Mouse (Mus musculus) midbrain, embryonic 15.5 days (tissue): Measurements from ENCODE around the gene Dyrk1a. TPM values are rescaled to one million over a fixed set of nuclear protein-coding genes. Genes with fewer than 3 reads are reported as not detected.

Experiments used
- ATAC-seq: fragments of 200-750 bp; cut with Nextera tagmentation; replicated peaks from 2 replicates; pipeline ENCODE4 v1.8.0; 2017; ENCODE audit warnings: moderate TSS enrichment
- H3K27ac ChIP-seq: fragments of 300-500 bp; sonication (generic); 2 replicates; pipeline ENCODE4 v1.5.1; 2015; ENCODE audit warnings: mild to moderate bottlenecking, inconsistent platforms
- H3K27me3 ChIP-seq: fragments of 300-500 bp; sonication (generic); replicated peaks from 2 replicates; pipeline ENCODE4 v1.6.1; 2015; ENCODE audit warnings: inconsistent platforms
- H3K36me3 ChIP-seq: fragments of 300-500 bp; sonication (generic); replicated peaks from 2 replicates; pipeline ENCODE4 v1.6.1; 2015; ENCODE audit warnings: inconsistent platforms
- H3K4me1 ChIP-seq: fragments of 300-500 bp; sonication (generic); 2 replicates; pipeline ENCODE4 v1.6.1; 2015; ENCODE audit warnings: inconsistent platforms
- H3K4me2 ChIP-seq: fragments of 300-500 bp; sonication (generic); 2 replicates; pipeline ENCODE4 v1.6.1; 2015; ENCODE audit warnings: inconsistent platforms, mild to moderate bottlenecking, moderate library complexity
- H3K4me3 ChIP-seq: fragments of 300-500 bp; sonication (generic); 2 replicates; pipeline ENCODE4 v1.5.1; 2015; ENCODE audit warnings: mild to moderate bottlenecking, inconsistent platforms
- H3K9ac ChIP-seq: fragments of 300-500 bp; sonication (generic); 2 replicates; pipeline ENCODE4 v1.6.1; 2015; ENCODE audit warnings: mild to moderate bottlenecking, inconsistent platforms
- H3K9me3 ChIP-seq: fragments of 300-500 bp; sonication (generic); 2 replicates; pipeline ENCODE4 v1.6.1; 2016; ENCODE audit warnings: inconsistent platforms
- WGBS: fragments of 180-500 bp; shearing (Covaris S2); methylation state at CpG from one replicate; pipeline ENCODE4 v1.1.7; 2015; ENCODE audit warnings: mixed read lengths; 5-methylcytosine and 5-hydroxymethylcytosine counted together
- polyA plus RNA-seq: library from polyadenylated mRNA; unstranded; fragments of >200 nt; fragmentation: Nextera tagmentation; extraction: Ambion mirVana; gene quantifications from 2 replicates; pipeline ENCODE4 v1.2.1, GENCODE M21; 2015

Dyrk1a gene
- polyA plus RNA-seq, 1 experiment from 2014 or later, result 11.7 TPM

DNA sequence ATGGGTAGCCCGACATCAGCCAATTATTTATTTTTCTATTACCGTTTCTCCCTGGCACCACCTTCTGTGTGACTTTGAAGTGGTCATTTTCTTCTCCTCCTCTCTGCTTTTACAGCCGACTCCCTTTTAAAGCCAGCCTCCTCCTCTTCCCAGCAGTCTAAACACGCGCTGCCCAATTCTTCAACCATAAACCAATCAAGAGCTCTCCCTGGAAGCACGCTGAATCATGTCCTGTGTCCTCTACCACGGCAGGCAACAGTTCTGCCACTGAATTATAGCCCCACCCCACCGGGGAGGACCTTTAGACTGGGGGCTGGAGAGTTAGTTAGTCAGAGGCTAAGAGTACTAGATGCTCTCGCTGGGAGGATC lies 32.7 kb upstream of the Dyrk1a start:
- Histone ChIP-seq H3K27me3 (no peaks in the 10 kb centered on the region), H3K9me3 (no peaks in the 10 kb centered on the region), H3K36me3 (no peaks in the 10 kb centered on the region), H3K4me2 (no peak overlapping the region), H3K4me1 (no peaks in the 10 kb centered on the region), H3K9ac (no peak overlapping the region), H3K27ac (no peak overlapping the region), H3K4me3 (no peak overlapping the region)
- WGBS, result 69% methylated on average over 9 of the region's 9 CpGs
- ATAC-seq, result no peak

DNA sequence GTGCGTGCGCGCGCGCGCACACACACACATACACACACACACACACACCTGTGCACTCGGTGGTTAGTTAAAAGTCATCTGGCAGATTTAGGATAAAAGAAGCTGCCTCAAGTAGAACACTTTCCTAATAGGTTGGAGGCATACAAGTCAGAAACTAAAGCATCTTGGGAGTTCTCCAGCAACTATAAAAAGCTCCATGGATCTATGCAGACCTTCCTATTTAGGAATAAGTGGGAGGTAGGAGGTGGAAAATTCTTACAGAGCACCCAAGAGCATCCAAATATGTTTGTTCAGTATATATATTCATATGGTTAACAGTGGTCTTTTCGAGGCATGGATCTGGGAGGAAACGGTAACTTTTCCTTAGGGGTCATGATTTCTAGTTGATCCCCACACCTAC lies 29.7 kb upstream of the Dyrk1a start:
- H3K27ac ChIP-seq, result no peak overlapping the region
- no peak overlapping the region for H3K4me2 ChIP-seq
- H3K9me3 ChIP-seq, result no peaks in the 10 kb centered on the region
- no peaks in the 10 kb centered on the region for H3K27me3 ChIP-seq
- no peak overlapping the region for H3K4me3 ChIP-seq
- no peaks in the 10 kb centered on the region for H3K36me3 ChIP-seq
- H3K4me1 ChIP-seq, result no peaks in the 10 kb centered on the region
- WGBS, result 97% methylated on average over 9 of the region's 9 CpGs
- H3K9ac ChIP-seq, result no peak overlapping the region
- ATAC-seq, result no peak

DNA sequence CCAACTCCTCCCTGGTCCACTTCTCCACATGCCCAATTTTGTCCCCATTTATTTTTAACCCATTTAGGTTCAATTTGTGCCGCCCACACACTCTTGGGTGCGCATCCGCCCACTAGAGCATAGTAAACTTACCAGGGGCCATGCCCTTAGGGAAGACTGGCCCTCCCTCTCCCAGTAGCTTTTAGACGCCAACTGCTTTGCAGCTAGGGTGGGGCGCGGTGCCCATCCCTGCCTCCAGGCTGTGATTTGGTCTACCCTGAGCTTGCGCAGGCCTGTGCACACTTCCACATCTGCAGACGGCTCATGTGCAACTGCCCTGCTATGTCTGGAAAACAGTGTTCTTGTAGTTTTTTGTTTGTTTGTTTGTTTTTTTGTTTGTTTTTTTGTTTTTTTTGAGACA lies 26.9 kb upstream of the Dyrk1a start:
- 89% methylated on average over 8 of the region's 8 CpGs for WGBS
- H3K4me2 ChIP-seq, result no peak overlapping the region
- ATAC-seq, result no peak
- H3K4me1 ChIP-seq, result no peaks in the 10 kb centered on the region
- no peaks in the 10 kb centered on the region for H3K36me3 ChIP-seq
- no peak overlapping the region for H3K9ac ChIP-seq
- H3K9me3 ChIP-seq, result no peaks in the 10 kb centered on the region
- H3K27me3 ChIP-seq, result no peaks in the 10 kb centered on the region
- no peak overlapping the region for H3K4me3 ChIP-seq
- no peak overlapping the region for H3K27ac ChIP-seq

DNA sequence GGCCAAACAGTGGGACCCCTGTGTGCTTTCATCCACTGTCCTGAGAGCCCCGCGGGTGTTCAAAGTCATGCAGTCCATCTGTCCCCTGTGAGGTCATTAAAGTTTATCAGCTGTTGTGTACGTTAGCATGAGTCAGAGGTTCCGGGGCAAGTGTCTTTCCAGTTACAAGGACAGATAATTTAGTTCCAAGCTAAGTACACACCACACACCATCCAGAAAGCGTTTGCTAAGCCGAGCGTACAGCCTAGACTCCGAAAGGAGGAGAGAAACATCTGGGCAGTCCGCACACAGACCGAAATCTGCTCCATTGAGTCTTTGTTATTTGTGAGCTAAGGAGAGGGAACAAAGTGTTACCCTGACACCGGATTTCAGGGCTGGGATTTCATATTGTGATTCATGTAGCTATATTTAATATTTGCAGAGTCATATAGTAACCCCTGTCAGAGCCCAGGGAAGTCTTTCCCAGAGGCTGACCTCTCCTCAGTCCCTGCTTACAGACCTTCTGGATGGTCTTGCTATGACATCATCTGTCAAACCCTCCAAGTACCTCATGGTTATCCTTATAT lies 25.2 kb upstream of the Dyrk1a start:
- H3K27ac ChIP-seq, result no peak overlapping the region
- no peaks in the 10 kb centered on the region for H3K9me3 ChIP-seq
- H3K27me3 ChIP-seq, result no peaks in the 10 kb centered on the region
- WGBS, result 72% methylated on average over 11 of the region's 11 CpGs
- no peak overlapping the region for H3K9ac ChIP-seq
- ATAC-seq, result no peak
- no peaks in the 10 kb centered on the region for H3K4me1 ChIP-seq
- no peaks in the 10 kb centered on the region for H3K36me3 ChIP-seq
- H3K4me2 ChIP-seq, result no peak overlapping the region
- no peak overlapping the region for H3K4me3 ChIP-seq

DNA sequence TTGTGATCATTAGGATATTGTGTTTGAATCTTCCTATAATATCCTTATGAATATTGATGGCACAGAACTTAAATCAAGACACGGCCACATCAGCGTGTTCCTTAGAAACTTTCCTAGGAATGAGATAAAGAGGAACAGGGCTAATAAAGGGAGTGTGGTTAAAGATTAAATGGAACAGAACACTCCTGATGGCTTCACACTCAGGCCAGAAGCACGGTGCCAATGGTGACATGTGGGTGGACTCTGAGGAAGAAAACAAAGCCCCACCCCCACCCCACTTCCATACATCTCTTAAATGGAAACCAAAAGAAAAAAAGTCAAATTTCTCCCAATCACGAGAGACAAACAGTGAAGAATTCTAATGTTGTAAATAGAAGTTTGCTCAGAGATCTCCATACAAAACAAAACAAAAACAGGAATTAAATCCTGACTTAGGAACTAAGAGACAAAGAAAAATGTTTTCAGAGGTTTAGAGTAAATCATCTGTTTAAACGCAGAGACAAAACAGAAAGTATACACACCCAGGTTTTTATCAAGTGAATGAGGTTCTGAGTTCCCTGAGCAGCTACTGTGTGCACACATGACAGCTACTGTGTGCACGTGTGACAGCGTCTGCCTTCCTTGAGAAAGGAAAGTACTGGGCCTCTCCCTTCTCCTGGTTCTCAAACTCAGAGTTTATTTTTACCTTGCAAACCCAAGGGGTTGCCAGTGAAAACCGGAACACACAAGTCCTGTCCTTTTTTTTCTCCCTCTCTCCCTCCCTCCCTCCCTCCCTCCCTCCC lies 23.8 kb upstream of the Dyrk1a start:
- Histone ChIP-seq H3K36me3 (no peaks in the 10 kb centered on the region), H3K4me3 (no peak overlapping the region), H3K9me3 (no peaks in the 10 kb centered on the region), H3K27ac (no peak overlapping the region), H3K4me2 (no peak overlapping the region), H3K4me1 (no peaks in the 10 kb centered on the region), H3K27me3 (no peaks in the 10 kb centered on the region), H3K9ac (no peak overlapping the region)
- 62% methylated on average over 8 of the region's 8 CpGs for WGBS
- no peak for ATAC-seq

DNA sequence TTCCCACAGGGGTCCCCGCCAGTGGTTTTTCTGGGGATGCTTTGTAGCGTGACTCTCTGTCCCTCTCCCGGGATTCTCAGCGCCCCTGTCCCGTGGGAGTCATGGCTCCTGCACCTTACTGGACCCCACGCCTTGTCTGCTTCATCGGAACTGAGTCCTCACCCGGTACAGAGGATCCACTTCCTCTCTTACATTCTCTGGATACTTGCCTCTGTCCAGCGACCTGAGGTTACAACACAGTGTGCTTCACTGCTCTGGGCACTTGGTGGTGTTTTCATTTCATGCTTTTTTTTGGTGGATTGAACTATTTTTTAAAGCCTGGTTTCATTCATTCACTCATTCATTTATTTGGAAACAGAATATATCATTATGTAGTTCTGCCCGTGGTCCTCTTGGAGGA lies 20.0 kb upstream of the Dyrk1a start:
- no peak for ATAC-seq
- H3K4me2 ChIP-seq, result no peak overlapping the region
- no peak overlapping the region for H3K27ac ChIP-seq
- H3K36me3 ChIP-seq, result no peaks in the 10 kb centered on the region
- 78% methylated on average over 10 of the region's 10 CpGs for WGBS
- no peaks in the 10 kb centered on the region for H3K9me3 ChIP-seq
- H3K4me1 ChIP-seq, result no peaks in the 10 kb centered on the region
- H3K27me3 ChIP-seq, result no peaks in the 10 kb centered on the region
- no peak overlapping the region for H3K9ac ChIP-seq
- H3K4me3 ChIP-seq, result no peak overlapping the region

DNA sequence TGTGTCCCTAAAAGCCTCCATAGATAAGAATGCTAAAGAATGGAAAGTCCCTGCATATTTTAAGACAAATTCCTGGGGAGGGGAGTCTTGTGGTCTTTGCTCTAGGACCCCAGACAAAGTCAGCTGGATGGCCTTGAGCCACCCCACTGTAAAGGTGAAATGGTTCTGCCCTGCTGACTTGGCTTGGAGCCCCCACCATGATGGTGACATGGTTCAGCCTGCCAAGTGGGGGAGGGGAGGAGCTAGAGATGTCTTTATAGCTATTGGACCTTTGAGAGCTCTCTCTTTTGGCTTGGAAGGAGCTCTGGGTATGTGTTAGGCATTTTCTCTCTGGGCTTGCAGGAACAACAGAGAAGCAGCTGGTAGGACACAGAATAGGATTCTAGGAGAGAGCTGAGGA lies 17.9 kb upstream of the Dyrk1a start:
- ATAC-seq, result no peak
- no peak overlapping the region for H3K27ac ChIP-seq
- H3K27me3 ChIP-seq, result no peaks in the 10 kb centered on the region
- H3K36me3 ChIP-seq, result no peaks in the 10 kb centered on the region
- H3K9me3 ChIP-seq, result no peaks in the 10 kb centered on the region
- H3K4me1 ChIP-seq, result no peaks in the 10 kb centered on the region
- H3K9ac ChIP-seq, result no peak overlapping the region
- H3K4me3 ChIP-seq, result no peak overlapping the region
- no peak overlapping the region for H3K4me2 ChIP-seq

DNA sequence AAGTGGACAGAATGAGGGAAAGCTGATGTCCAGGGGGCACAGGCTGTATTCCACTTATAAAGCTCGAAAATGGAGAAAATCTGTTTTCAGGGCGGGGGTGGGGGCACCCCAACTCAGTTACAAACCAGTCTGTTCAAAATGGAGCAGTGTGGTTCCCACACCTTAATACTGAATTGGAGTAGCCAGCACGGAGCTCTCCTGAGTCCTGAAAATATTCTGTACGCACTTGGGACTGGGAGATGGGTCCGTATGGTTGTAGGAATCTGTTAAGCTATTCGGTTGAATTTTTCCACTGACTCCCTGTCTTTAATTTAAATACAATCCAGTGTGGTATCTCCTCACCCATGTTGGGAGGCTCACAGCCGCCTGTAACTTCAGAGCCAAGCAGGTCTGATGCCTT lies 14.5 kb upstream of the Dyrk1a start:
- no peak overlapping the region for H3K27ac ChIP-seq
- no peak overlapping the region for H3K4me3 ChIP-seq
- no peak for ATAC-seq
- no peaks in the 10 kb centered on the region for H3K9me3 ChIP-seq
- H3K27me3 ChIP-seq, result no peaks in the 10 kb centered on the region
- H3K4me1 ChIP-seq, result no peaks in the 10 kb centered on the region
- no peaks in the 10 kb centered on the region for H3K36me3 ChIP-seq
- 78% methylated on average over 7 of the region's 7 CpGs for WGBS
- H3K4me2 ChIP-seq, result no peak overlapping the region
- no peak overlapping the region for H3K9ac ChIP-seq

DNA sequence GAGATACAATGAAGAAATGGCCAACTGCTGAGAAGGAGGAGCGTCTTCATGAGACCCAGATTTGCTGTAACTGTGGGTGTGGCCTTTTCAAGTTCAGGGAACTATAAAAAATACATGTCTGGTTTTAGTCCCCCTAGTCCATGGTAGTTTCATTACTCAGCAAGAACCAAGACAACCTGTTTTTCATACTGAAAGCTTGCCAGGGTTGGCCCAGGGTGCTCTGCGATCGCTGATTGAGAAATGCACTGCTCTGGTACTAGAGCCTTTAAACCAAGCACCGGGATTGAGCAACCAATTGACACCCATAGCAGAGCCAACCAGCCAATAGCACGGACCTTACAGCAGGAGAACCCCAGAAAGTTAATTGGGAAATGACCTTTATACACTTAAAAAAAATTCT lies 13.6 kb upstream of the Dyrk1a start:
- Histone ChIP-seq H3K36me3 (no peaks in the 10 kb centered on the region), H3K27me3 (no peaks in the 10 kb centered on the region), H3K27ac (no peak overlapping the region), H3K4me3 (no peak overlapping the region), H3K9me3 (no peaks in the 10 kb centered on the region), H3K4me2 (no peak overlapping the region), H3K9ac (no peak overlapping the region), H3K4me1 (no peaks in the 10 kb centered on the region)
- no peak for ATAC-seq
- WGBS, result 79% methylated on average over 5 of the region's 5 CpGs

DNA sequence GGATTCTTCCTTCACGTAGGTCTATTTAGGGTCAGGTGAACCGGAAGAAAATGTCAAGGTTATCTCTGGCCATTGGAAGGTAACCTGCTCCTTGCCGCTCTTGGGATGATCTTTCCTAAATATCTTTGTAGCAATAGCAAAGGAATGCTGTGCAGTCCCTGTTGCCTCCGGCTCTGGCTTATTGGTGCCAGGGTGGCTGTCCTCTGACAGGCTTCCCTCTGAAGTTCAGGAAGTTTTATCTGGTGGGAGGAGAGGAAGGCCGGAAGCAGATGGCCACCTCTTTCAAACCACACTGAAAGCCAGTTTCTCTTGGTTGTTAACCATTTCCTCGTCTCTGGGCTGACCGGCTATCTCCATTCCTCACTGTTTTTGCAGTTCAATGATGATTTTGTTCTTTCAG lies 10.5 kb upstream of the Dyrk1a start:
- Histone ChIP-seq H3K9me3 (no peaks in the 10 kb centered on the region), H3K4me3 (no peak overlapping the region), H3K27me3 (no peaks in the 10 kb centered on the region), H3K4me1 (no peaks in the 10 kb centered on the region), H3K36me3 (no peaks in the 10 kb centered on the region), H3K4me2 (no peak overlapping the region), H3K9ac (no peak overlapping the region), H3K27ac (no peak overlapping the region)
- 70% methylated on average over 7 of the region's 7 CpGs for WGBS
- ATAC-seq, result no peak

DNA sequence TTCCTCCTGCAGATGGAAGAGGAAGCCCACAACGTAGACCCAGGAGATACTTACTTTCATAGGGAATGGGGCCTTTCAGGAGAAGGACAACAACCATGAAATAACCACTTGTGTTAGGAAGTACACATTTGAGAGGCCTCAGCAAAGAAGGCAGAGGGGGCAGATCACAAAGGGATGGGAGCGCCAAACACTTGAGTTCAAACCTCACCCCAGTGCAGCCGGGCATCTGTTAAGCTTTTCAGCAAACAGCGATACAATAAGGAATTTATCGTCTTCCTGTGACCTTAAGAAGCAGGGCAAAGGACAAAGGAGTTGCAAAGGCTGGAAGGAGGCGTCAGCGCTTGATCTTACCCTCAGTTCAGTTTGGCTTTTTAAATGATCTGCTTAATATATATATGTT lies 10.0 kb upstream of the Dyrk1a start:
- no peak overlapping the region for H3K4me2 ChIP-seq
- H3K27ac ChIP-seq, result no peak overlapping the region
- no peaks in the 10 kb centered on the region for H3K9me3 ChIP-seq
- 69% methylated on average over 7 of the region's 7 CpGs for WGBS
- no peak for ATAC-seq
- no peak overlapping the region for H3K4me3 ChIP-seq
- H3K9ac ChIP-seq, result no peak overlapping the region
- H3K4me1 ChIP-seq, result no peaks in the 10 kb centered on the region
- H3K36me3 ChIP-seq, result no peaks in the 10 kb centered on the region
- H3K27me3 ChIP-seq, result no peaks in the 10 kb centered on the region

DNA sequence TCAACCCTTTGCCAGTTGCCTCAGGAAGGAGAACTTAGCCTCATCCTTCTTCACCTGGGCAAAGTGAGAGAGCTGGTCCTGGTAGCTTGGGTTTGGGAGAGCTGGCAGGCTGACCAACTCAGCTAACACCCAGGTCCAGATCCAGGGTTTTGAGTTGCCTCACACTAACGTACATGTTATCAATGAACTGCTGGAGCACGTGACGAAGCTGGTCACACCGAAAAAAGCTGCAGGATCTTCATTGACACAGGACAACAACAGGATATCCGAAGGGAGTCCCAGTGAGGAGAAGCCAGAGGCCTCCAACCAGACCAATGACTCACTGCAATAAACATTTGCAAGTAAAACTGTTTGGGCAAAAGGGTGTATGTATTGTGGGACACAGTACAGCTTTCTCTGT lies 9.2 kb upstream of the Dyrk1a start:
- H3K4me3 ChIP-seq, result no peak overlapping the region
- no peak for ATAC-seq
- H3K9ac ChIP-seq, result no peak overlapping the region
- 77% methylated on average over 5 of the region's 5 CpGs for WGBS
- H3K27me3 ChIP-seq, result no peaks in the 10 kb centered on the region
- H3K9me3 ChIP-seq, result no peaks in the 10 kb centered on the region
- H3K4me1 ChIP-seq, result no peaks in the 10 kb centered on the region
- no peak overlapping the region for H3K4me2 ChIP-seq
- no peak overlapping the region for H3K27ac ChIP-seq
- H3K36me3 ChIP-seq, result no peaks in the 10 kb centered on the region

DNA sequence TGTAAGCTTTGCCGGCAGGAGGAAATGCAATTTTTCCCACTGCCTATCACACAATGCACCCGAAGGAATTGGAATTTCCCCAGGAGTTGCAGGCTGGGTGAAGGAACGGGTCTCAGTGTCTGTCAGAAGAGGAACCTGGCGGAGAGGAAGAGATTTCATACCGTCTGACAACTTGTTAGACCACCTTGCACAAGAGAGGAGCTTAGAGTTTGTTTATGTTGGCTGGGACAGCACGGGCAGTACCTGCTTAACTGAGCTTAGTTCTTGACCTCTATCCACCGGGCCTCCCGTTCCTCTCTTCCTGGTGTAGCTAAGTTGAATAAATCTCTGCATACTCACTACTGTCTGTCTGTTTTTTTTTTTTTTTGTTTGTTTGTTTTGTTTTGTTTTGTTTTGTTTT lies 3.7 kb upstream of the Dyrk1a start:
- H3K4me2 ChIP-seq, result no peak overlapping the region
- ATAC-seq, result no peak
- no peak overlapping the region for H3K27ac ChIP-seq
- no peak overlapping the region for H3K4me3 ChIP-seq
- no peak overlapping the region for H3K9ac ChIP-seq
- no peaks in the 10 kb centered on the region for H3K27me3 ChIP-seq
- peaks cover 5% of the 10 kb centered on the region for H3K4me1 ChIP-seq
- no peaks in the 10 kb centered on the region for H3K36me3 ChIP-seq
- WGBS, result 71% methylated on average over 8 of the region's 8 CpGs
- no peaks in the 10 kb centered on the region for H3K9me3 ChIP-seq
